Mouse (Mus musculus) midbrain, embryonic 15.5 days (tissue): ENCODE measurements around the gene Pglyrp2. TPM values are rescaled to one million over a fixed set of nuclear protein-coding genes. Genes with fewer than 3 reads are reported as not detected.
A peak's percentile ranks its signal among the peaks of the same experiment; 100 is the strongest.

Source experiments
- ATAC-seq: fragments of 200-750 bp; cut with Nextera tagmentation; replicated peaks from 2 replicates; pipeline ENCODE4 v1.8.0; 2017; ENCODE audit warnings: moderate TSS enrichment
- H3K27ac ChIP-seq: fragments of 300-500 bp; sonication (generic); 2 replicates; pipeline ENCODE4 v1.5.1; 2015; ENCODE audit warnings: mild to moderate bottlenecking, inconsistent platforms
- H3K27me3 ChIP-seq: fragments of 300-500 bp; sonication (generic); replicated peaks from 2 replicates; pipeline ENCODE4 v1.6.1; 2015; ENCODE audit warnings: inconsistent platforms
- H3K36me3 ChIP-seq: fragments of 300-500 bp; sonication (generic); replicated peaks from 2 replicates; pipeline ENCODE4 v1.6.1; 2015; ENCODE audit warnings: inconsistent platforms
- H3K4me1 ChIP-seq: fragments of 300-500 bp; sonication (generic); 2 replicates; pipeline ENCODE4 v1.6.1; 2015; ENCODE audit warnings: inconsistent platforms
- H3K4me2 ChIP-seq: fragments of 300-500 bp; sonication (generic); 2 replicates; pipeline ENCODE4 v1.6.1; 2015; ENCODE audit warnings: inconsistent platforms, mild to moderate bottlenecking, moderate library complexity
- H3K4me3 ChIP-seq: fragments of 300-500 bp; sonication (generic); 2 replicates; pipeline ENCODE4 v1.5.1; 2015; ENCODE audit warnings: mild to moderate bottlenecking, inconsistent platforms
- H3K9ac ChIP-seq: fragments of 300-500 bp; sonication (generic); 2 replicates; pipeline ENCODE4 v1.6.1; 2015; ENCODE audit warnings: mild to moderate bottlenecking, inconsistent platforms
- H3K9me3 ChIP-seq: fragments of 300-500 bp; sonication (generic); 2 replicates; pipeline ENCODE4 v1.6.1; 2016; ENCODE audit warnings: inconsistent platforms
- WGBS: fragments of 180-500 bp; shearing (Covaris S2); methylation state at CpG from one replicate; pipeline ENCODE4 v1.1.7; 2015; ENCODE audit warnings: mixed read lengths; 5-methylcytosine and 5-hydroxymethylcytosine counted together
- polyA plus RNA-seq: library from polyadenylated mRNA; unstranded; fragments of >200 nt; fragmentation: Nextera tagmentation; extraction: Ambion mirVana; gene quantifications from 2 replicates; pipeline ENCODE4 v1.2.1, GENCODE M21; 2015

The Pglyrp2 gene
- polyA plus RNA-seq, 1 experiment from 2014 or later = not detected

- no peaks in the 10 kb centered on the region for H3K9me3 ChIP-seq
- no peaks in the 10 kb centered on the region for H3K36me3 ChIP-seq
- no peak overlapping the region for H3K4me2 ChIP-seq
- WGBS = 83% methylated on average over 10 of the region's 10 CpGs
- peaks cover 84% of the 10 kb centered on the region for H3K27me3 ChIP-seq
- no peak overlapping the region for H3K4me3 ChIP-seq
- no peak overlapping the region for H3K27ac ChIP-seq
- H3K9ac ChIP-seq = no peak overlapping the region
- peaks cover 3% of the 10 kb centered on the region; the same call in 1 of the 2 replicates for H3K4me1 ChIP-seq
- no peak for ATAC-seq
These were observed 30.0 kb downstream of the Pglyrp2 start for GRCm38 (mm10) chr17:32393944-32394343.

GRCm38 (mm10) chr17:32389101-32389659 lies 34.8 kb downstream of the Pglyrp2 start, which contains the start of gene Wiz:
TSS of gene Wiz (minus strand) at chr17:32389439.
- WGBS = 0% methylated on average over 25 of the region's 44 CpGs
- H3K9ac ChIP-seq = peak within 1 kb of the TSS; percentile 83
- peaks cover 20% of the 10 kb centered on the region for H3K4me1 ChIP-seq
- peak within 1 kb of the TSS; percentile 61 for H3K4me3 ChIP-seq
- peaks cover 13% of the 10 kb centered on the region; the same call in 1 of the 2 replicates for H3K36me3 ChIP-seq
- peaks cover 38% of the 10 kb centered on the region for H3K27me3 ChIP-seq
- H3K27ac ChIP-seq = peak within 1 kb of the TSS; percentile 85
- no peaks in the 10 kb centered on the region for H3K9me3 ChIP-seq
- H3K4me2 ChIP-seq = peak within 1 kb of the TSS; percentile 84
- peak; percentile 90 for ATAC-seq

- peaks cover 16% of the 10 kb centered on the region; the same call in 1 of the 2 replicates for H3K36me3 ChIP-seq
- peak overlapping the region; percentile 85 for H3K27ac ChIP-seq
- peak overlapping the region; percentile 84 for H3K4me2 ChIP-seq
- whole genome bisulfite sequencing = 2% methylated on average over 32 of the region's 39 CpGs
- peaks cover 20% of the 10 kb centered on the region for H3K4me1 ChIP-seq
- peaks cover 32% of the 10 kb centered on the region for H3K27me3 ChIP-seq
- peak overlapping the region; percentile 61 for H3K4me3 ChIP-seq
- ATAC-seq = peak; percentile 67
- peak overlapping the region; percentile 83 for H3K9ac ChIP-seq
- no peaks in the 10 kb centered on the region for H3K9me3 ChIP-seq
These were observed 35.4 kb downstream of the Pglyrp2 start for GRCm38 (mm10) chr17:32388370-32389100.

- Histone ChIP-seq H3K4me3 (peak overlapping the region; percentile 61), H3K4me1 (peaks cover 20% of the 10 kb centered on the region), H3K27ac (peak overlapping the region; percentile 85), H3K9ac (peak overlapping the region; percentile 83), H3K4me2 (peak overlapping the region; percentile 84), H3K27me3 (peaks cover 26% of the 10 kb centered on the region), H3K9me3 (no peaks in the 10 kb centered on the region), H3K36me3 (peaks cover 20% of the 10 kb centered on the region; the same call in 1 of the 2 replicates)
- ATAC-seq = peak; percentile 8; the same call in 1 of the 2 replicates
- WGBS = 42% methylated on average over 7 of the region's 7 CpGs
These were observed 36.0 kb downstream of the Pglyrp2 start for GRCm38 (mm10) chr17:32387986-32388369.

- H3K4me2 ChIP-seq = no peak overlapping the region
- no peak overlapping the region for H3K9ac ChIP-seq
- no peak overlapping the region for H3K4me3 ChIP-seq
- H3K27ac ChIP-seq = no peak overlapping the region
- peaks cover 30% of the 10 kb centered on the region; the same call in 1 of the 2 replicates for H3K36me3 ChIP-seq
- peaks cover 20% of the 10 kb centered on the region for H3K4me1 ChIP-seq
- no peaks in the 10 kb centered on the region for H3K9me3 ChIP-seq
- peaks cover 15% of the 10 kb centered on the region for H3K27me3 ChIP-seq
- WGBS = 78% methylated on average over 9 of the region's 9 CpGs
- no peak for ATAC-seq
These were observed 37.1 kb downstream of the Pglyrp2 start for GRCm38 (mm10) chr17:32386659-32387432.

- 84% methylated on average over 5 of the region's 5 CpGs for WGBS
- ATAC-seq = no peak
- Histone ChIP-seq H3K9me3 (no peaks in the 10 kb centered on the region), H3K27ac (no peak overlapping the region), H3K36me3 (peaks cover 33% of the 10 kb centered on the region), H3K4me1 (peaks cover 20% of the 10 kb centered on the region), H3K4me3 (no peak overlapping the region), H3K9ac (no peak overlapping the region), H3K4me2 (no peak overlapping the region), H3K27me3 (no peaks in the 10 kb centered on the region)
These were observed 40.3 kb downstream of the Pglyrp2 start for GRCm38 (mm10) chr17:32383661-32384060.

- H3K4me1 ChIP-seq = peaks cover 10% of the 10 kb centered on the region
- 84% methylated on average over 7 of the region's 7 CpGs for WGBS
- H3K36me3 ChIP-seq = peaks cover 35% of the 10 kb centered on the region
- no peaks in the 10 kb centered on the region for H3K27me3 ChIP-seq
- no peaks in the 10 kb centered on the region for H3K9me3 ChIP-seq
- no peak overlapping the region for H3K4me3 ChIP-seq
- H3K27ac ChIP-seq = no peak overlapping the region
- H3K9ac ChIP-seq = no peak overlapping the region
- ATAC-seq = no peak
- no peak overlapping the region for H3K4me2 ChIP-seq
These were observed 41.4 kb downstream of the Pglyrp2 start for GRCm38 (mm10) chr17:32382576-32382975.

- H3K4me1 ChIP-seq = no peaks in the 10 kb centered on the region
- no peak for ATAC-seq
- no peaks in the 10 kb centered on the region for H3K27me3 ChIP-seq
- H3K36me3 ChIP-seq = peaks cover 30% of the 10 kb centered on the region
- WGBS = 77% methylated on average over 2 of the region's 2 CpGs
- H3K9me3 ChIP-seq = no peaks in the 10 kb centered on the region
- H3K4me3 ChIP-seq = no peak overlapping the region
- H3K27ac ChIP-seq = no peak overlapping the region
- no peak overlapping the region for H3K9ac ChIP-seq
- no peak overlapping the region for H3K4me2 ChIP-seq
These were observed 45.2 kb downstream of the Pglyrp2 start for GRCm38 (mm10) chr17:32378786-32379185.

GRCm38 (mm10) chr17:32377137-32377536 lies 46.8 kb downstream of the Pglyrp2 start:
- no peaks in the 10 kb centered on the region for H3K4me1 ChIP-seq
- no peak overlapping the region for H3K4me3 ChIP-seq
- H3K9ac ChIP-seq = no peak overlapping the region
- no peak for ATAC-seq
- no peak overlapping the region for H3K27ac ChIP-seq
- 81% methylated on average over 9 of the region's 9 CpGs for WGBS
- H3K27me3 ChIP-seq = no peaks in the 10 kb centered on the region
- H3K9me3 ChIP-seq = no peaks in the 10 kb centered on the region
- H3K36me3 ChIP-seq = peaks cover 17% of the 10 kb centered on the region
- no peak overlapping the region for H3K4me2 ChIP-seq

GRCm38 (mm10) chr17:32376475-32376874 lies 47.5 kb downstream of the Pglyrp2 start:
- WGBS = 91% methylated on average over 15 of the region's 15 CpGs
- no peak for ATAC-seq

GRCm38 (mm10) chr17:32368991-32369578 lies 54.9 kb downstream of the Pglyrp2 start:
- no peak overlapping the region for H3K9ac ChIP-seq
- WGBS = 23% methylated on average over 13 of the region's 17 CpGs
- peaks cover 7% of the 10 kb centered on the region; the same call in 1 of the 2 replicates for H3K4me1 ChIP-seq
- H3K27ac ChIP-seq = no peak overlapping the region
- peaks cover 9% of the 10 kb centered on the region; the same call in 1 of the 2 replicates for H3K36me3 ChIP-seq
- H3K4me3 ChIP-seq = no peak overlapping the region
- peak overlapping the region; percentile 26; the same call in 1 of the 2 replicates for H3K4me2 ChIP-seq
- no peaks in the 10 kb centered on the region for H3K9me3 ChIP-seq
- no peaks in the 10 kb centered on the region for H3K27me3 ChIP-seq
- no peak for ATAC-seq

More at GRCm38 (mm10) chr17:32376475-32376874, 47.5 kb downstream of the Pglyrp2 start:
- Histone ChIP-seq H3K9me3 (no peaks in the 10 kb centered on the region), H3K27ac (no peak overlapping the region), H3K4me3 (no peak overlapping the region), H3K27me3 (no peaks in the 10 kb centered on the region), H3K4me1 (no peaks in the 10 kb centered on the region), H3K9ac (no peak overlapping the region), H3K4me2 (no peak overlapping the region), H3K36me3 (peaks cover 15% of the 10 kb centered on the region)

- Histone ChIP-seq H3K27me3 (no peaks in the 10 kb centered on the region), H3K9ac (no peak overlapping the region), H3K27ac (no peak overlapping the region), H3K4me3 (no peak overlapping the region), H3K36me3 (peaks cover 9% of the 10 kb centered on the region; the same call in 1 of the 2 replicates), H3K4me1 (peaks cover 16% of the 10 kb centered on the region), H3K4me2 (no peak overlapping the region), H3K9me3 (no peaks in the 10 kb centered on the region)
- no peak for ATAC-seq
- WGBS = 93% methylated on average over 11 of the region's 11 CpGs
These were observed 56.3 kb downstream of the Pglyrp2 start for GRCm38 (mm10) chr17:32367706-32368105.
